ENCODE assay signal across 8 mouse cellular contexts in the genomic region with DNA sequence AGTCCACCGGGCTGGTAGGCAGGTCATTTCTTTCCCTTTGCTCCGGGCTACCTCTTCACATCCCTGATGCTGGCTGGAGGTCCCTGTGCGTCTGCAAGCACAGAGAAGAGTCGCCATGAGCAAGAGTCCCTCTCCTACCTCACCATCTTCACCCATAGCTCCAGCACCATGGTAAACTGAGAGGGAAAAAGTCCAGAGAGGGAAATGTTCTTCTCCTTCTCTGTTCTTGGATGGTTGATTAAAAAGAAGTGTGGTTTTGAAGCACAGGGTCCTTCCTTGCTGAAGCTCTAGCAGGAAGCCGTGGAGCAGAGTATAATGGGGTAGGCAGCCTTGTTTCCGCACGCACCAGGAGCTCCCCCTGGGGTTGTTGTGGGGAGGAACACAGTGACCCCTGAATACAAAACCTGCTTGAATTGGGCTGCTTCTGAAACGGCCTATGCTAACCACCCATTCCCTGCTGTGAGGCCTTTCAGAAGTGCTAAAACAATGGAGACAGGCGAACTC. TPM values are rescaled to one million over a fixed set of nuclear protein-coding genes. Genes with fewer than 3 reads are reported as not detected.
DNase-seq lines count a peak whose midpoint lies in the region; ATAC-seq and TF ChIP-seq lines count a peak whose summit lies in the region.

No protein-coding gene starts in this region.

- no peak for TF ChIP-seq EP300 in CH12.LX (IDR thresholded peaks at IDR 0.05; ENCODE audit: low read length)

- H3K79me2 ChIP-seq in CH12.LX (replicated peaks; ENCODE audit: control insufficient read depth, extremely low read depth, insufficient read depth, poor library complexity, severe bottlenecking) = no peaks in the 10 kb centered on the region

- H3K27me3 ChIP-seq in heart, embryonic 11.5 days (ENCODE audit: control insufficient read depth, insufficient read depth, low read length) = peaks cover 9% of the 10 kb centered on the region; the same call in 1 of the 2 replicates
- H3K27me3 ChIP-seq in CH12.LX (replicated peaks) = peaks cover 21% of the 10 kb centered on the region
- peaks cover 52% of the 10 kb centered on the region for H3K27me3 ChIP-seq in limb, embryonic 10.5 days (ENCODE audit: low read depth, poor library complexity, severe bottlenecking)
- peaks cover 22% of the 10 kb centered on the region; the same call in 1 of the 2 replicates for H3K27me3 ChIP-seq in small intestine, adult 2 months (ENCODE audit: control insufficient read depth, insufficient read depth, low read length)

- no peak for DNase-seq in heart, postnatal 4 days
- no peak for DNase-seq in CH12.LX (ENCODE audit: extremely low read depth)
- peak; percentile 55 for DNase-seq in embryo, embryonic 9.5 days (ENCODE audit: extremely low spot score)
- no peak for DNase-seq in limb, embryonic 10.5 days (ENCODE audit: low spot score)
- no peak for DNase-seq in urinary bladder, postnatal 10 days (ENCODE audit: low spot score)
- no peak for DNase-seq in lung, adult 18-20 months

- TF ChIP-seq POLR2A in CH12.LX (IDR thresholded peaks at IDR 0.05; ENCODE audit: low read depth, low read length) = no peak
- TF ChIP-seq POLR2A in small intestine, adult 2 months (IDR thresholded peaks at IDR 0.05; ENCODE audit: low read depth, low read length) = no peak

- peak overlapping the region; percentile 68 for H3K4me3 ChIP-seq in heart, embryonic 11.5 days (ENCODE audit: low read depth, low read length)
- peak overlapping the region in 1 of 3 experiments; percentile 57 for H3K4me3 ChIP-seq in CH12.LX (replicated peaks in 1 of 3; ENCODE audit: low read depth in 2 of 3, low read length in 2 of 3, poor library complexity in 1 of 3)
- peak overlapping the region; percentile 70 for H3K4me3 ChIP-seq in limb, embryonic 10.5 days
- peak overlapping the region; percentile 65; the same call in 1 of the 2 replicates for H3K4me3 ChIP-seq in small intestine, adult 2 months (ENCODE audit: low read depth, low read length)

- dilution Hi-C loops in CH12.LX (cut with MboI; ENCODE audit: extremely low pct_ligation_motif_present, extremely low pct_unique_long_range_greater_than_20kb, low sequenced_read_pairs) = no loop called here

- peak overlapping the region; percentile 98 for H3K4me2 ChIP-seq in heart, embryonic 11.5 days
- H3K4me2 ChIP-seq in CH12.LX (ENCODE audit: insufficient read depth, low read depth, poor library complexity, severe bottlenecking) = peak overlapping the region; percentile 87

- TF ChIP-seq RAD21 in CH12.LX (IDR thresholded peaks at IDR 0.05; ENCODE audit: low read depth, low read length) = peak; percentile 2

- WGBS in heart, embryonic 11.5 days (ENCODE audit: insufficient replicate concordance) = 3% methylated on average over 9 of the region's 9 CpGs
- 1% methylated on average over 9 of the region's 9 CpGs for WGBS in limb, embryonic 10.5 days
- 9% methylated on average over 9 of the region's 9 CpGs for WGBS in small intestine, adult 2 months

- no peak for ATAC-seq in heart, embryonic 11.5 days (replicated peaks; ENCODE audit: insufficient number of reproducible peaks, low FRiP score, low TSS enrichment)

- in situ Hi-C loops in CH12.LX (cut with MboI; ENCODE audit: low pct_ligation_motif_present, low pct_unique_long_range_greater_than_20kb, low sequenced_read_pairs) = no loop called here

- H3K9ac ChIP-seq in heart, embryonic 11.5 days (ENCODE audit: low read depth, low read length) = no peak overlapping the region
- H3K9ac ChIP-seq in CH12.LX (ENCODE audit: insufficient read depth, low read depth) = no peak overlapping the region

- H3K27ac ChIP-seq in heart, embryonic 11.5 days (ENCODE audit: low read depth, low read length) = no peak overlapping the region
- no peak overlapping the region for H3K27ac ChIP-seq in CH12.LX (ENCODE audit: insufficient read depth, low read depth)
- 0 out of 2 replicates have a peak overlapping the region, but pooled peaks have one; percentile 50 for H3K27ac ChIP-seq in limb, embryonic 10.5 days
- no peak overlapping the region for H3K27ac ChIP-seq in small intestine, adult 2 months (ENCODE audit: insufficient read depth, low read depth, low read length)

- H3K9me3 ChIP-seq in heart, embryonic 11.5 days (replicated peaks; ENCODE audit: control insufficient read depth, low read length) = no peaks in the 10 kb centered on the region
- H3K9me3 ChIP-seq in CH12.LX (replicated peaks; ENCODE audit: low read length) = no peaks in the 10 kb centered on the region
- H3K9me3 ChIP-seq in limb, embryonic 10.5 days (replicated peaks) = no peaks in the 10 kb centered on the region

- H3K36me3 ChIP-seq in heart, embryonic 11.5 days (ENCODE audit: control insufficient read depth, insufficient read depth, low read length) = no peaks in the 10 kb centered on the region
- H3K36me3 ChIP-seq in CH12.LX (replicated peaks in 1 of 2; ENCODE audit: control insufficient read depth in 1 of 2, insufficient read depth in 1 of 2, low read length in 1 of 2) = no peaks in the 10 kb centered on the region
- no peaks in the 10 kb centered on the region for H3K36me3 ChIP-seq in limb, embryonic 10.5 days
- no peaks in the 10 kb centered on the region for H3K36me3 ChIP-seq in small intestine, adult 2 months (ENCODE audit: control insufficient read depth, insufficient read depth, low read length)

- H3K4me1 ChIP-seq in heart, embryonic 11.5 days (ENCODE audit: control insufficient read depth, insufficient read depth, low read length) = no peaks in the 10 kb centered on the region
- peaks cover 0 to 11% of the 10 kb centered on the region in 2 experiments; a peak in 1 of 4 replicates for H3K4me1 ChIP-seq in CH12.LX (ENCODE audit: control insufficient read depth in 1 of 2, insufficient read depth in 2 of 2)
- peaks cover 19% of the 10 kb centered on the region for H3K4me1 ChIP-seq in limb, embryonic 10.5 days
- peaks cover 9% of the 10 kb centered on the region for H3K4me1 ChIP-seq in small intestine, adult 2 months (ENCODE audit: control insufficient read depth, insufficient read depth, insufficient read length, low read length)

- TF ChIP-seq CTCF in CH12.LX (conservative IDR thresholded peaks at IDR 0.05 in 1 of 2, IDR thresholded peaks at IDR 0.05 in 1 of 2; ENCODE audit: low read depth in 2 of 2, low read length in 2 of 2) = peak in 1 of 2 experiments; percentile 29; a peak in 2 of 4 replicates
- no peak for TF ChIP-seq CTCF in small intestine, adult 2 months (IDR thresholded peaks at IDR 0.05; ENCODE audit: extremely low read depth, insufficient read length, insufficient replicate concordance, low read depth, low read length)

TF ChIP-seq in CH12.LX, 34 proteins besides CTCF, POLR2A, EP300 and RAD21:
- TF ChIP-seq TCF12 (IDR thresholded peaks at IDR 0.05; ENCODE audit: low read depth, low read length) = no peak
- no peak for TF ChIP-seq BHLHE40 (IDR thresholded peaks at IDR 0.05; ENCODE audit: low read depth, low read length)
- TF ChIP-seq KAT2A (IDR thresholded peaks at IDR 0.05; ENCODE audit: insufficient replicate concordance, low read length) = no peak
- no peak for TF ChIP-seq MAZ (IDR thresholded peaks at IDR 0.05; ENCODE audit: low read depth, low read length)

RNA-seq across cellular contexts. Expression of a gene that starts 1.6 kb away (rescaled TPM):
- polyA plus RNA-seq in heart, embryonic 11.5 days (2014; fragmentation: Nextera tagmentation; extraction: Ambion mirVana) = 0.84 and 1.6 TPM in 2 replicates
- 1 to 10 TPM in 1 of 2 experiments, under 1 TPM in 1; 0.62 to 1.5 TPM for total RNA-seq in heart, postnatal 4 days (2021)
- 0.04 and 0.13 TPM in 2 replicates for total RNA-seq in CH12.LX (2012; rRNA removed)
- 0.05 and 0.24 TPM in 2 replicates for total RNA-seq in CH12.LX (2014; rRNA removed)
- polyA plus RNA-seq in CH12.LX (2012; ENCODE audit: insufficient read length, low read depth) = 0.33 and 0.59 TPM in 2 replicates
- 0.82 and 0.91 TPM in 2 replicates for polyA plus RNA-seq in limb, embryonic 10.5 days (2016; fragmentation: Nextera tagmentation; extraction: Ambion mirVana)
- polyA plus RNA-seq in small intestine, adult 2 months (2012; rRNA removed) = 0.06 and 0.10 TPM in 2 replicates
